Comparison of ENCODE assay signal across 16 mouse cellular contexts in the genomic region with DNA sequence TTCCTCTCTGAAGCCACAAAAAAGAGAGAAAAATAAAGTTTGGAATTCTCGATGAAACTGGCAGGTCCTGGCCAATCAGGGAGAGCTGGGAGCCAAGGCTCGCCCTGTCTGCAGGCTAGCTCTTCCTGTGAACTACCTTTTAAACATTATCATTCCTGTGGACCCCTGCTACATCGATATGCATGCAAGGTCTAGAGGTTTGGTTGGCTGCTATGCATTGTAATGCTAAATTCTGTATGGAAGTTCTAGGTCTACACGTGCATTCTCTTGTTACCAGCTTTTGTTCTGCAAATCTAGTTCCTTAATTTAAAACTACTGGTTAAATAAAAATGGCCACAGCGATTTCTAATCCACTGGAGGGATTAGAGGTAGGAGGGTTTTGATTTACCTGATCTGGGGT. TPM values are rescaled to one million over a fixed set of nuclear protein-coding genes. Genes with fewer than 3 reads are reported as not detected.
"Had no signal": no experiment of that assay in that cellular context is flagged by ENCODE, and none has a peak within 500 bp of the region (broad histone marks: within the 10 kb centered on the region; RNA-seq: fewer than 3 reads in every experiment).

No protein-coding gene starts in this region.

- H3K4me3 ChIP-seq: lung, embryonic 15.5 days; megakaryocyte, embryonic 14.5 days; midbrain, embryonic 13.5 days; midbrain, embryonic 15.5 days; neural tube, embryonic 12.5 days; stomach, embryonic 15.5 days had no signal

- H3K9me3 ChIP-seq: lung, embryonic 15.5 days; megakaryocyte, embryonic 14.5 days; midbrain, embryonic 13.5 days; midbrain, embryonic 15.5 days; neural tube, embryonic 12.5 days; stomach, embryonic 15.5 days had no signal

- H3K9ac ChIP-seq: lung, embryonic 15.5 days; midbrain, embryonic 13.5 days; midbrain, embryonic 15.5 days; neural tube, embryonic 12.5 days; stomach, embryonic 15.5 days had no signal

- H3K27ac ChIP-seq: lung, embryonic 15.5 days; macrophage; midbrain, embryonic 13.5 days; midbrain, embryonic 15.5 days; neural tube, embryonic 12.5 days; stomach, embryonic 15.5 days; stomach, postnatal 0 days had no signal

- H3K36me3 ChIP-seq: lung, embryonic 15.5 days; midbrain, embryonic 13.5 days; midbrain, embryonic 15.5 days; neural tube, embryonic 12.5 days; stomach, embryonic 15.5 days had no signal

- H3K27me3 ChIP-seq: lung, embryonic 15.5 days; midbrain, embryonic 13.5 days; midbrain, embryonic 15.5 days; neural tube, embryonic 12.5 days; stomach, embryonic 15.5 days had no signal

- DNase-seq: lung, adult 2 months; lung, postnatal 14 days; lung, postnatal 36 days; right cerebral cortex, postnatal 14 days; thymus, adult 18-20 months; thymus, postnatal 14 days; thymus, postnatal 4 days had no signal

RNA-seq across cellular contexts. Expression of a gene that starts 3.1 kb away (rescaled TPM):
- polyA plus RNA-seq: lung, postnatal 0 days had no signal
